Mouse (Mus musculus): Measurements from ENCODE around the gene Mettl25.

Mettl25 gene

GRCm38 (mm10) chr10:105840928-105841888 is at the start of gene Mettl25, which contains the start of gene Ccdc59:
Gene Mettl25, minus strand, starts transcription at chr10:105841380.
Gene Ccdc59, plus strand, starts transcription at chr10:105841067.
- peak; percentile 92 for DNase-seq (ENCODE audit: low read depth, low spot score)

GRCm38 (mm10) chr10:105867312-105867711 is 26.1 kb upstream of the Mettl25 start:
- DNase-seq (ENCODE audit: low read depth, low spot score): no peak

GRCm38 (mm10) chr10:105851136-105851535 is 10.0 kb upstream of the Mettl25 start:
- DNase-seq (ENCODE audit: low read depth, low spot score): no peak

GRCm38 (mm10) chr10:105850286-105850685 is 9.1 kb upstream of the Mettl25 start:
- DNase-seq (ENCODE audit: low read depth, low spot score): no peak

GRCm38 (mm10) chr10:105842574-105842973 is 1.4 kb upstream of the Mettl25 start:
- no peak for DNase-seq (ENCODE audit: low read depth, low spot score)

- DNase-seq (ENCODE audit: low read depth, low spot score): peak; percentile 17
These were observed 6.5 kb downstream of the Mettl25 start for GRCm38 (mm10) chr10:105834627-105835228.

GRCm38 (mm10) chr10:105806259-105807010 is 34.7 kb downstream of the Mettl25 start:
- no peak for DNase-seq (ENCODE audit: low read depth, low spot score)

- no peak for DNase-seq (ENCODE audit: low read depth, low spot score)
These were observed 37.7 kb downstream of the Mettl25 start for GRCm38 (mm10) chr10:105803461-105803860.

GRCm38 (mm10) chr10:105802132-105802531 is 39.0 kb downstream of the Mettl25 start:
- no peak for DNase-seq (ENCODE audit: low read depth, low spot score)

- no peak for DNase-seq (ENCODE audit: low read depth, low spot score)
These were observed 40.0 kb downstream of the Mettl25 start for GRCm38 (mm10) chr10:105801147-105801546.

GRCm38 (mm10) chr10:105797250-105797924 is 43.8 kb downstream of the Mettl25 start:
- no peak for DNase-seq (ENCODE audit: low read depth, low spot score)

- DNase-seq (ENCODE audit: low read depth, low spot score): no peak
These were observed 47.2 kb downstream of the Mettl25 start for GRCm38 (mm10) chr10:105793776-105794552.

- DNase-seq (ENCODE audit: low read depth, low spot score): no peak
These were observed 52.3 kb downstream of the Mettl25 start for GRCm38 (mm10) chr10:105788744-105789486.

- no peak for DNase-seq (ENCODE audit: low read depth, low spot score)
These were observed 57.4 kb downstream of the Mettl25 start for GRCm38 (mm10) chr10:105783766-105784165.

GRCm38 (mm10) chr10:105774382-105774781 is 66.8 kb downstream of the Mettl25 start:
- DNase-seq (ENCODE audit: low read depth, low spot score): peak; percentile 54

GRCm38 (mm10) chr10:105772821-105773302 is 68.3 kb downstream of the Mettl25 start:
- DNase-seq (ENCODE audit: low read depth, low spot score): no peak

GRCm38 (mm10) chr10:105763959-105764358 is 77.2 kb downstream of the Mettl25 start:
- DNase-seq (ENCODE audit: low read depth, low spot score): no peak

GRCm38 (mm10) chr10:105760460-105760859 is 80.7 kb downstream of the Mettl25 start:
- DNase-seq (ENCODE audit: low read depth, low spot score): no peak

GRCm38 (mm10) chr10:105760046-105760445 is 81.1 kb downstream of the Mettl25 start:
- DNase-seq (ENCODE audit: low read depth, low spot score): no peak
